Mouse (Mus musculus) retina, postnatal 1 day (tissue): ENCODE results near the gene Camk2d.

Source experiments
- DNase-seq: peaks from one replicate; pipeline ENCODE4 v3.0.0-alpha.2; 2012

The Camk2d gene

DNA sequence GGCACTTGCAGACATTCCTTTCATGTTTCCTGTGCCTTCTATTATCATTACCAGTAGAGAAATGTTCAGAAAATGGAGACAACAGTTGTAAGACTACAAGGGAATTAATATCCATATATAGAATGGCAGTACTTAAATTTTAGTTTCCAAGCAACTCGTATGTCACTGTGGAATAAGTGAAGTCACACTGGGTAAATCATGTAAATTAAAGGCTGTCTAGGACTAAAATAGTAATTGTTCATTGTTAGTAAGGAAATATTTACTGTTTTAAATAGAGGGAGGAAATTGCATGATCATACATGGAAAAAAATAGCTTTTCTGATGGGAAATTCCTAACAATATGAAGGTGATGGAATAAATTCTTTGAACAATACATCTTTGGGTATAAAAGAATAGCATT lies 57.0 kb downstream of the Camk2d start:
- DNase-seq: no peak

DNA sequence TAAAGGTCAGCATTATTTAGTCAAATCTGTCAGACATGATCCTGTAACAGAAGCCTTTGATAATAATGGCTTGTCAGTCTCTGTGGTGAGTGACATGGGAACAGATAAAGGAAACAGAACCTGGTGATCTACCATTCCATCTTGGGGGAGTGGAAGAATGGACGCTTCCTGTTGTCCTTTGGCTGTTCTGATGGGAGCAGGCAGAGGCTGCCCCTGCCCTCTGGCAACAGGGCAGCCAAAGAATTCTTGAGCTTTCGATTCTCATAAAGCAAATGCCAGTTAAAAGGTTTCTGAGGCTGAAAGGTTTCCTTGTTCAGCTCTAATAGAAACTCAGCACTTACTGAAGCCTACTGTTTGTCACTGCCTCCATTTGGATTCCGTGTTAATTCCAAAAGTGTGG lies 60.1 kb downstream of the Camk2d start:
- DNase-seq: peak; percentile 32

DNA sequence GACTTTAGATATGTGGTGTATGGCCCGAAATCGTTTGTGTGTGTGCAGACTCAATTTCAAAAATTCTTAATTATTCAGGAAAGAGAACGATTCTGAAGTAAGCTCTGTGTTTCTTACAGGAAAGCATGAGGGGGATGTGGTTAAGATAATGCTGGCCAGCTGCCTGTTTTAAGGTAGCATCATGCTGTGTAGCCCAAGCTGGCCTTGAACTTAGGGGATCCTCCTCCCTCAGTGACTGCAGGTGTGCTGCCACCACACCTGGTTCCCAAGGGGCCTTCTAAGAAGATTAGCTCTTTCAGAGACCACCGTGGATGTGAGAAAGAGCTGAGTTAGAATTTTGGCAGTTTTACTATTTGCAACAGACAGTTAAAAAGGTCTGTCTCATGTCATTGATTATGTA lies 61.8 kb downstream of the Camk2d start:
- DNase-seq: no peak

DNA sequence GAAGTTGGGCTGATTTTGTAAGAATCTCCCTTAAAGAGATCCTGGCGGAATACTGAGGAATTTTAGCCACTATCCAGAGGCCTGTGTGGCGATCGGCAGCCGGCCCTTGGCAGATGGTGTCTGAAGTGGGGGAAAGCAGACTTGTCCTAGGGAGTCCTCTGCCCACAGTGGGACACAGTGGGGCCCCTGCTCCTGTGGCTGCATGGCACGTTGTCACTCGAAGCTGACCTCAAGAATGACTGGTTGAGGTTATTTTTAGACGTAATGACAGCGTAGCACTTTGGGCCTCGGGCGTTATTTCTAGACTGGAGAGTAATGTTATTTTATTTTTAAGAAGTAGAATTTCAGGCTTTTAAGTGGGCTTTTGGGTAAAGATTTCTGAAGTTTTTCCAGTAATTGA lies 62.7 kb downstream of the Camk2d start:
- DNase-seq: no peak

DNA sequence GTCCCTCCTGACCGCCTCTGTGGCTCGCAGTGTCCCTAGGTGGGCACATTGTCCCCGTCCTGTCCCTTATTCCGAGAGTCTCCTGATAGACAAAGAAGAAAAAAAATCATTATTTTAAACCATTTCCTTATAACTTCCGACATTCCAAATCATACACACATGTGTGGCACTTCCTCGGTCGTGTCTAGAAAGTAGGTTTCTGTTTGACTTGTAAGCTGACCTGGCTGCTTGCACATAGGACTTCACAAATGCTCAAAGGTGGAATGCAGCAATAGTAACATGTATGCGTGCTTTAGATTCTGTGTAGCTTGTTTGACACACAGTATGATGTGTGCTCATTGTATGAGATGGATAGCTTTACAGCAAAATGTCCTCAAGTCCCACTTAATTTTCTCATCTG lies 63.1 kb downstream of the Camk2d start:
- DNase-seq: no peak

DNA sequence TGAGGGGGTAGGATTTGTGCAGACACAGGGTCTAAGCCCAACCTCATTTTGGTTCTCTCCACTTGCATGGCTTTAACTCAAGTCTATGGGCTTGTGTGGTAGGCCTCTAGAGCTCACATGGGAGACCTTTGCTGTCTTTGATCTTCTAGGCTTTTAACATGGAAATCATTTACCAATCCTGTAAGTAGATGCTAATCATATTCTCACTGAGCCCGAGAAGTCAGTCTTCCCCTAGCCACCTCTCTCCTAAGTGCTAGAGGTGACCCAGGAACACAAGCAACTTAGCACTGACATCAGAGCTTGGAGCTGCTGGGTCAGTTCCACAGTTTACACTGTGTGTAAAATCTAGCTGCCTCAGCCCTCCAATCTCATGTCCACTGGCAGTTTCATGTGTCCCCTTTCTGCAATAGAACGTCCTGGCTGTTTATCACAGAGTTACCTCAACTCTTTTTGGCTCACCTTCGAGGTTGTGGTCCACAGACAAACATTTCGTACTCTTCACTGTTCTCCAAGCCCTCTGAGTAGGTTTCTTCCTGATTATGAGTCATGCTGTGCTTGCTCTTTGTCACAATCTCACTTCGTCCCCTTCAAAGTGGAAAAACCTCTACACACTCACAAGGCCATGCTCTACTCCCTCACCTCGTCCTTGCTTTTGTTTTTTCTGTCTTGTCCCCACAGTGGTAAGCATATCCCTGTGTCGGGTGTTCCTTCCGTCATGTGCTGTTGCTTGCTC lies 63.9 kb downstream of the Camk2d start:
- no peak for DNase-seq

DNA sequence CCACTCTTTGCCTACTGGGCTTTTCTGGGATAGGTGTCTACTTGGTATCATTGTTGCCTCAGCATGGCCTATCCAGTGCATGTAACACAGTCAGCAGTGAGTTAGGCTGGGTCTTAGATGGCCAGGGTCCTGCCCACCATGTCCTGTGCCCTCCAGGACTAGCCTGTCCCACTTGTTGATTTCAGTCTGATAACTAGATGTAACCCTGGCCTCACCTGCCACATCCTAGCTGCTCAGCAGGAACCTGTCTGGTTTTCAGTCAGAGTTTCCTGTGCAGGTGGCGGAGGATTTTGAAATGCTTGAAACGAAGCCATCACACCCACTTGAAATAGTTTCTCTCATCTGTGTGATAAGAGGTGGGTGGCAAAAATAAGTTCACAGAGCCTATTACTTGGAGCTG lies 64.5 kb downstream of the Camk2d start:
- DNase-seq: no peak

DNA sequence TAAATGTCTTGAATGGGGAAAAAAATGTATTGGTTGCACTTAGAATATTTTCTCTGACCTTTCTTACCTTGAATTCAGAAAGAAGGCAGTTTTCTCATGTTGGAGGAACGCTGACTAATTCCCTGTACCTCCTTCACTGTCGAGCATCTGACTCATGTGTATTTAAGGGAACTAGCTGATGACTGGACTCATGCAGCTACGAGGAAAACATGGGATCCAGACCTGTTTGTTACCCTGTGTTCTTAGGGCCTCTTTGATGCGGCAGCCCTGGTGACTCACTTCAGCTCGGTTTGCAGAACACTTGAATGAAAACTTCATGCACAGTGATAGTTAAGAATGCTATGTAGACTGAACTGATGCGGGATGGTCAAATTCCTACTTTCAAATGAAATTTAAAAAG lies 64.9 kb downstream of the Camk2d start:
- no peak for DNase-seq

DNA sequence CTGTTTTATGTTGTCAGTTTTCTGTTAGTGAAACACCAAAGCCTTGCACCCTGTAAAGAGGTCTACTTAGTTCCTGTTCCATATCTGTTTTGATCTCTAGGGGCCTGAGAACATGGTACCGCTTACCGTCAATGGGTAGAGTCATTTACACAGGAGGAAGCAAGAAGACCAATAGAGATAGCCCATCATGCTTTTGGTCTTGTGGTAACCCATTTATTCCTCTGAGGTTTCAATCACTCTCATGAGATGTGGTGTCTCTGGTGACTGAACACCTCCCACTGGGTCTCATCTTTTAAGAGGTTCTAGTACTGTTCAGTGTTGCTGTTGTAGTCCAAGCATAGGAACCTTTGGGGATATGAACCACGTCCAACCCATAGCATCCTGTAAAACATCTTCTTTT lies 65.8 kb downstream of the Camk2d start:
- no peak for DNase-seq

DNA sequence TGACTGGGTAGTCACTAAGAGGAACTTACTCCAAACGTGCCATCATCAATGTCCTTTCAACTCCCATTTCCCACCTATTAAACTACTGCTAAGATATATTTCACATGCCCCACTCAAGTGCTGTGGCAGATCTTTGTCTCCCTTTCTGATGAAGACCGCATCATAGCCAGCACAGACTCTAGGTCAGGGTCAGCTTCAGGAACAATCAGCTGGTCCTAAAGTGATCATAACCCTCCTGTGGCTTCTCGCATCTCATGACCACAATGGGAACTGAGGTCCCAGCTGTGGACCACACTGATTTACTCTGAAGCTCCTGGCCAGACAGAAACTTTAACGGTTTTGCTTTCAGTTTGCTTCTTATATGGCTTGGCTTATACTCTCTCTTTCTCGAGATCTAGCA lies 67.3 kb downstream of the Camk2d start:
- DNase-seq: no peak

DNA sequence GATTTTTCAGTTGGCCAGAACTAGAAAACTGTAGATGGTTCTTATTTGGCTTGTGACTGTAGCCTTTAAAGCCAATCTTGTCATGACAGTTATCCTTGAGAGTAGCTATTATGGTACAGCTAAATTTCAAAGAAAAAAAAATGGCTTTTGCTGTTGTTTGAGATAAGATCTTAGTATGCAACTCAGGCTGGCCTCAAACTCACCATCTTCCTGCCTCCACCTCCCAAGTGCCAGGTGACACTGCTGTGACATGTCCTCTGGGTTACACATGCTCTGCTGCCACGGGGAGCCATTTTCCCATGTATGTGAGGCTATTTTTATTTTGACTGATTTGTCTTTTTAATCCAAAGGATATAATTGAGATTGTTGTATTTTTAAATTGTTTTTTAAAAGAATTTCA lies 69.8 kb downstream of the Camk2d start:
- DNase-seq: no peak

DNA sequence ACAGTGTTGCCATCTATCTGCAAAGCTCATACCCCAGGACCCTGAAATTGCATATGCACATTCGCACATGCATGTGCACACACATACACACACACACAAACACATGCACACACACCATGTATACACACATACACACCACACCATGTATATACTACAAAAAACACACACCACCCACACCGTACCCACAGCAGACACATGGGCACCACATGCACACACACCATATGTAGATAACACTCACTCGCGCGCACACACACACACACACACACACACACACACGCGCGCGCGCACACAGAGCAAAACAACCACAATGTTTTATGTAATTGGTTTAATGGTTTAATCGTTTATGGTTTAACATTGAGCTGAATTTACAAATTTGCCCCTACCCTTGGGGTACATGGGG lies 70.9 kb downstream of the Camk2d start:
- DNase-seq: no peak

DNA sequence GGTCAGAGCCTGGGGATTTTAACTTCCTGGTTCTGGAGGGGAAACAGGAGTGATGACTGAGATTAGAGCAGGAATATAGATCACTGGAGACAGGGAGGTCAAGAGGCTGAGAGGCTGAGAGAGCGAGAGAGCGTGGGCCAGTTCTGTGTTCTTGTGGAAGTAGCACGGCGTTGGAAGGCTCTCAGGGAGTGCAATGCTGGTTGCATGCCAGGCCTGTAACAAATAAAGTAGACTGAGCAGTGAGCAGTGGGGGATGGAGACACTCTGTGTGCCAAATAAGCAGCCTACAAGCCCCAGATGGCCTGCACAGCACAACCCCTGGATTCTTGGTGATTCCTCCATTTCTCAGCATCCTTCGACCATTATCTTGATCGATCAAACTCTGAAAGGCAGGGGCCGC lies 71.3 kb downstream of the Camk2d start:
- peak; percentile 54 for DNase-seq

DNA sequence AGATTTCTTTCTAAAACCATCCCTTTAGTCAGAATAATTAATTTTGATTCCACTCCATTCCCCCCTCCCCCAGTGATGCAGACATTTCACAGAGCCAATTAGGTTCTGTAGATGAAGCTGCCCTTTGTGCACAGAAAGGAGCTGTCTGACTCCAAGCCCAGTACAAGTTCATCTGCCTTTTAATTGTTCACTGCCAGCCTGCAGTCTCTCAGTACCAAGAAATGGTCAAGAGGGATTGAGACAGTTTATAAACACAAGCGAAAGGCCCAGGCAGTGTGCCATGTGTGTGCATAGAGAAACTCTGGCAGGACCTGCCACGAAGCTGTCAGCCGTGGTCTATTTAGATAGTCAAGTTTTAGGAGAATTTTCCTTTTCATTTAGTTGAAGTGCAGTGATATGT lies 72.0 kb downstream of the Camk2d start:
- peak; percentile 36 for DNase-seq

DNA sequence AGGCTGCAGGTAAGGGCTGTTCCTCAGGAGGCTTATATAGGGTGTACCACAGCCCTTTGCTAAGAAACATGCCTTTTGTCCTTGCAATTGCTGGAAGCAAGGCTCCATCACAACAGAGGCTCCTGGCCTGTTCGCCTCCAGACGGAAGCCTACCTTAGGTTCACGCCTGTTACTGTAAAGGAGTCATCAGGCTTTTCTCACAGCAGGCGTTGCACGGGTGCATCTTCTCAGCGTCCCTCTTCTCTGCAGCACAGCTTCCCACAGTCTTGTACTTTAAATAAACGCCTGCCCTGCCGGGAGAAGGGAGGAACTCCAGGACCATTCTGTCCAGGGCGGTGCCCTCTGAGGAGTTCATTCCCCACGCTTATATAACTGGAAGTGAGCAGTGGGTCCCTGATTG lies 72.6 kb downstream of the Camk2d start:
- DNase-seq: no peak

DNA sequence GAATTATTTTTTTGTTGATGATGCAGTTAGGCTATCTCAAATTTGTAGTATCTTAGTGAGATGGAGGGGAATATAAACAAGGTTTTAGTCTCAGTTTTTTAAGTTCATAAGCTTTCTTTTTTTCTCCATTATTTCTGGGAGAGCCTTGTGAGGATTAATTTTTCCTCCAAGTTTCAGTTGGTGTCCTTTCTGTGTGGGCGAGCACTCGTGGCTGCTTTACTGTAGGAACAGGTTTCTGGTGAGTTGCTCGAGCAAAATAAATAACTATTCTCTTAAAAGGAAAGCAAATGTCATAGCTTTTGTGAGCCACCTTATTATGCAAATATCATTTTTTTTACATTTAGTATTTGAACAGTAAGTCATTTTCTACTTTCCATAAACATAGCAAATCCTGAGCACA lies 74.3 kb downstream of the Camk2d start:
- no peak for DNase-seq

DNA sequence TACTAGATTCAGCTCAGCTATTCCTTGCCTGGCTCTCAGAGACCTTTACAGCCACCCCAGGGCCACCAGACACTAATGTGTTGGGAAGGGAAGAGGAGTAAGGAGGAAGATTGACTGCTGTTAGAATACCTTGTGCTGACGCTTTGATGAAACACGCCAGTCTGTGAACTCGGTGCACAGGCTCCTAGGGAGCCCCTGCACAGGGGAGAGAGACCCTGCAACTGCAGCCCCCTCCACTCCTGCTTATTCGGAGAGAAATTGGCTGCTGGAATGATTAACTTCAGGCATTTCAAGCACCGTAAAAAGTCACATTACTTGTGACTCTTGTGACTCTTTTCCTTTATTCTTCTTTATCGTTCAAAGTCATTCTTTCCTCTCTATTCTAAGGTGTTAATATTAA lies 75.2 kb downstream of the Camk2d start:
- DNase-seq: no peak

DNA sequence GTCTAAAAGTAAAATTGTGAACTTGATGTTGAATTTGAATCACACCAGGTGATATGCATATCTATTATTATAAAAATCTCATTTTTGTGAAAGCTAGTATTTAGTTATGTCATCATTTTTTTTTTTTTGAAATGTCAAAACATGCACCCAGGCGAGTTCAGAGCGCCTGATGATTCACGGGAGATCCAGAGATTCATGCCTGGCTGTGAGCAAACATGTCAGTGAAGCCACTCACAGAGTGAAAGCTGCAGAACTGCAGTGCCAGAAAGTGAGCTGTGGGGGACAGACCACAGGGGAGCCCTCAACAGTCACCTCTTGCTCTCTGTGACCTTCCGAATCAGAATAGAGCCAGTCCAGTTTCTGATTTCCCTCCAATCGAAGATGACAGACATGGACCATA lies 84.9 kb downstream of the Camk2d start:
- no peak for DNase-seq

DNA sequence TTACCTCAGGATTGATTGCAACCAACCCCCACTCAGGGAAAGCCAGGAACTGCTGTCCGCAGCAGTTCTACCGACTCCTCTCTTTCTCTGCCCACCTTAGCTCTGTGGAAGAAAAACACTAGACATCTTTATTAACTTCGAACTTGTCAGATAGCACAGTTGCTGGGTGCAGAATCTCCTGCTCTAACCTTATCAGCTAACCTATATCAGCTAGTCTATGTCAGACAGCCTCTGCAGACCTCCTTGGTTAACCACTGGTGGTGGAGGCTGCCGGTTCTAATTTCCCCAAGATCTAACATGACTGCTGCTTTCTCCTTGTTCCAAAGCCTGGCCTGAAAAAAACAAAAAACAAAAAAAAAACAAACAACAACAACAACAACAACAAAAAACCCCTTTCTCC lies 85.9 kb downstream of the Camk2d start:
- no peak for DNase-seq

DNA sequence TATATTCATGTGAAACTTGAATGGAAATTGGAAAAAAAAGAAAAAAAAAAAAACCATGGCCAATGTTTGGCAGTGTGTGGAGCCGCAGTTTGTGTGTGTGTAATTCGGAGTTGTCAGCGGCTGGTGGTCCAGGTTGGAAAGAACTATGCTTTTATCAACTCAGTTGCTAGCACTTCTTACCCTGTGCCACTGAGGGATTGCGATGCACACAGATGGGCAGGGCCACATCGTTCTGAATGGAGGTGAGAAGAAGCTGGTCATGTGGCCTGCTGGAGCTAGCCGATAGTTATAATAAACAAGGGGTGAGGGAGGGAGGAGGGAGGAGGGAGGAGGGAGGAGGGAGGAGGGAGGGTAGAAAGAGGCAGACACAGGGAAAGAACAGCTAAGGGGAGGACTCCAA lies 89.3 kb downstream of the Camk2d start:
- no peak for DNase-seq

DNA sequence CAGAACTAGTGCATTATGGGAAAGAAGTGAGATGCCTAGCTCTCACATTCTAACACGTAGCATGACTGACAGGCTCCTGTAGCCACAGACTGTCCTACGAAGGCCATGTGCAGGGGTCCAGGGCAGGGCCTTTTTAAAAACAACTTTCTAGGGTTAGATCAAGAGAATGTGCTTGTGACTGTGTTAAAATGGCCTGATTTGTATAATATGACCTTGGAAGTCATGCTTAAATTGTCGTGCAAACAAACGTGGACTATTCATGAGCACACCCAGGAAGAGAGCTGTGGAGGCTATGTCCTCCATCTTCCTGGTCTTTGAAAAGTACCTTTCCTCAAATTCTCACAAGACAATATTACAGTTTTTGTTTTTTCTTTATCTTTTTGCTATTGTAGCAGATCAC lies 91.0 kb downstream of the Camk2d start:
- DNase-seq: peak; percentile 64

DNA sequence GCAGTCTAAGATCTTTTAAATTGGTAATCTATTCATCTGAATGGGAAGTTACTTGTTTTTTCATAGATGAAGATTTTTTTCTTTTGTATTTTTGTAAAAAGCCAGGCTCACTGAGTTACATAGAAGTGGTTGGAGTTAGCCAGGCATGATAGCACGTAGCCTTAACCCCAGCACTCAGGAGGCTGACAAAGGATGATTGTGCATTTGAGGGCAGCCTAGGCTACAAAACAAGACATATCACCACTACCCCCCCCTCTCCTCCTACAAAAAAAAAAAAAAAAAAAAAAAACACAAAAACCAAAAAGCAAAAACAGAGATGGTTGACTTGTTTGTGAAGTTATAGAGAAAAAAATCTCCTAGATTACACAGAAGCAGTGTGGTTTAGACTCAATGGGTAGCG lies 92.4 kb downstream of the Camk2d start:
- DNase-seq: no peak

DNA sequence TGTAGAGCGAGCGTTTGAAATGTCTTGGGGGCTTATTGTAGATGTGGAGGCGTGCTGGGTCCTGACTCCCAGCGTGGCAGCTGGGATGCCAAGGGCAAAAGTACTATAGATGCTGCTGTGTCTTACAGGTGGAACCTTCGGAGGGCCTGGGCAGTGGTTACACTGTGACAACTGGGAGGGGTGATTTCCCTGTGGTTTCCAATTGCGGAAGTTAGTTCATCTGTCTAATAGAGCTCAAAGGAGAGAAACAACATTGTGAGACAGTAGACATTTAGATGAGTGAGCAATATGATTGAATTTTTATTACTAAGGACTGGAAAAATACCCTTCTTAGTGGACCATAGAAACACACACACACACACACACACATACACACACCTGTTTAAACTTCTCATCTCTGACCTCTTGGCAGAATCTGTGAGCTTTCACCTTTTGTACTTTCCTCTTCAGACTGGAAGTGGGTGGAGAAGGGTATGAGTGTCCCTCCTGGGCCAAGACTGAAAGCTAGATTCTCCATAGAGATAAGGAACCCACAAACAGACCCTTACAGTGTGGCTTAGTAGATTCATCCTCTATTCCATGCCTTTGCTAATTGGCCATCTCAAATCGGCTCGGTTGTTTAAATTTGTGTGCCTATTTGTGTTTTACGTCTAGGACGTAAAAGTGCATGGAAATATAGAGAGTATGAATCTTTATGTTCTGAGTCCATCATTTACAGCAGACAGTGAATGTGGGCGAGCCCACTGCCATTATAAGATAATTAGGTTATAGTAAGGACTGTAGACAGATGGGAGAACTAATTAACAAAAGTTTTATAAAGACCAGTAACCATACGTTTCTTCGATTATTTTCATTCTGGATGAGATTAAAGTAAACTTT lies 94.8 kb downstream of the Camk2d start:
- DNase-seq: no peak

DNA sequence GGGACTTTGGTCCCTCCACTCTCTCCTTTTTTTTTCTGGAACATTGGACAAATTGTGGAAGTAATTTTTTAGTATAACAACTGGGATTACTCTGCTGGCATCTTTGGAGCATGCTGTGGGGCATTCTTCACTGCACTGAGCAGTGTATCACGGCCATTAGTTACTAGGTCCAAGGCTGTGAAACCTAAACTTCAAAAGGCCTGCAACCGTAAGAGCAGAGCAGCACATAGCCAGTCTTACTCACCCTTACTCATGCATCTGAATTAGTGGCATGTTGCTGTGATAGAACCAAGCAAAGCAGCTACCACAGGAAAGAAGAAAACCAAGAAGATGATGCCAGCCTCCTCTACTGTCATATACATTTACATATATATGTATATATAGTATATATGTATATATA lies 95.5 kb downstream of the Camk2d start:
- no peak for DNase-seq

DNA sequence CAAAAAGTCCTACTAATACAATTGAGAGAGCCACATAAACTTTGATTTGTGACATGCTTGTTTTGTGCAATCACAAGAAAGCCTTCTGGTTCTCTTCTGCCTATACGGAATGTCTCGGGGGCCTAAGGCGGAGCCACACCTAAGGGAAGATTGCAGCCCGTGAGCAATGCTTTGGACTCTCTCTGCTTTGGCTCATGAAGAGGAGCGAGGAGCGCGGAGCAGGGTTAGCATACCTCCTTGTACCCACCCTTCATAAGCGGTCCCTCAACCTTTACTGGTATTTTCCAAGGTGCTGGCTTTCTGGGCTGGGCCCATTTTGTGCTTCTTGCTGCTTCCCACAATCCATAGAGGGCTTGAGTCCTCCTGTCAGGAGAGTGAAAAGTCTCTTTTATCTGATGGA lies 96.7 kb downstream of the Camk2d start:
- DNase-seq: no peak
